In genomic region chr3:22167856-22168255, GRCm38 (mm10) we compare ENCODE assay signal across 24 mouse cellular contexts.
"Had no signal": no experiment of that assay in that cellular context is flagged by ENCODE, and none has a peak within 500 bp of the region (broad histone marks: within the 10 kb centered on the region; RNA-seq: fewer than 3 reads in every experiment).

No protein-coding gene starts in this region.

- H3K4me3 ChIP-seq: gastrocnemius, adult 2 months; heart, adult 2 months; heart, embryonic 13.5 days; heart, embryonic 15.5 days; hindbrain, embryonic 13.5 days; hindbrain, embryonic 15.5 days; kidney, embryonic 15.5 days; layer of hippocampus, adult 2 months; limb, embryonic 10.5 days; limb, embryonic 12.5 days; liver, embryonic 13.5 days; liver, embryonic 15.5 days had no signal

- H3K9me3 ChIP-seq: heart, embryonic 13.5 days; heart, embryonic 15.5 days; hindbrain, embryonic 13.5 days; hindbrain, embryonic 15.5 days; kidney, embryonic 15.5 days; limb, embryonic 10.5 days; limb, embryonic 12.5 days; liver, embryonic 13.5 days; liver, embryonic 15.5 days had no signal

- H3K9ac ChIP-seq: heart, embryonic 13.5 days; heart, embryonic 15.5 days; hindbrain, embryonic 13.5 days; hindbrain, embryonic 15.5 days; kidney, embryonic 15.5 days; limb, embryonic 12.5 days; liver, embryonic 13.5 days; liver, embryonic 15.5 days had no signal

- H3K4me1 ChIP-seq: hindbrain, embryonic 15.5 days; liver, embryonic 15.5 days had no signal

- H3K36me3 ChIP-seq: heart, embryonic 15.5 days; hindbrain, embryonic 15.5 days; liver, embryonic 15.5 days had no signal

- H3K27me3 ChIP-seq: heart, embryonic 13.5 days; heart, embryonic 15.5 days; hindbrain, embryonic 13.5 days; hindbrain, embryonic 15.5 days; kidney, embryonic 15.5 days; limb, embryonic 12.5 days; liver, embryonic 13.5 days; liver, embryonic 15.5 days had no signal

- DNase-seq: gastrocnemius, adult 2 months; gastrocnemius, postnatal 10 days; gastrocnemius, postnatal 25 days; heart, adult 2 months; heart, postnatal 14 days; heart, postnatal 36 days; kidney, adult 11 months; kidney, postnatal 14 days; kidney, postnatal 36 days; liver; liver, embryonic 13.5 days had no signal

- H3K4me2 ChIP-seq: heart, embryonic 11.5 days; heart, embryonic 13.5 days; heart, embryonic 15.5 days; hindbrain, embryonic 13.5 days; hindbrain, embryonic 15.5 days; kidney, embryonic 15.5 days; limb, embryonic 12.5 days; liver, embryonic 13.5 days; liver, embryonic 15.5 days had no signal

- ATAC-seq: hindbrain, postnatal 0 days; intestine, embryonic 16.5 days had no signal

- H3K27ac ChIP-seq: gastrocnemius, adult 2 months; heart, adult 2 months; heart, embryonic 13.5 days; heart, embryonic 15.5 days; hindbrain, embryonic 13.5 days; hindbrain, embryonic 15.5 days; hindbrain, postnatal 0 days; kidney, embryonic 15.5 days; kidney, postnatal 0 days; layer of hippocampus, adult 2 months; limb, embryonic 10.5 days; limb, embryonic 12.5 days; liver, embryonic 13.5 days; liver, embryonic 15.5 days had no signal
